Comparison of ENCODE assay signal across 13 mouse cellular contexts in genomic region chr17:34934031-34934430, GRCm38 (mm10). TPM values are rescaled to one million over a fixed set of nuclear protein-coding genes. Genes with fewer than 3 reads are reported as not detected.
A peak's percentile ranks its signal among the peaks of the same experiment; 100 is the strongest.
DNase-seq lines count a peak whose midpoint lies in the region; ATAC-seq and TF ChIP-seq lines count a peak whose summit lies in the region.
"Had no signal": no experiment of that assay in that cellular context is flagged by ENCODE, and none has a peak within 500 bp of the region (broad histone marks: within the 10 kb centered on the region; RNA-seq: fewer than 3 reads in every experiment).

No protein-coding gene starts in this region.

- H3K4me3 ChIP-seq in heart, embryonic 15.5 days: no peak overlapping the region
- no peak overlapping the region for H3K4me3 ChIP-seq in stomach, embryonic 16.5 days (replicated peaks; ENCODE audit: low read length)
- H3K4me3 ChIP-seq in stomach, postnatal 0 days (ENCODE audit: low read depth, low read length): no peak overlapping the region
- H3K4me3 ChIP-seq in kidney, postnatal 0 days (replicated peaks; ENCODE audit: low read depth, low read length): 0 out of 2 replicates have a peak overlapping the region, but pooled peaks have one; percentile 4

- 0 out of 2 replicates have a peak overlapping the region, but pooled peaks have one; percentile 28 for H3K27ac ChIP-seq in heart, embryonic 15.5 days
- no peak overlapping the region for H3K27ac ChIP-seq in stomach, embryonic 16.5 days (ENCODE audit: low read length)
- no peak overlapping the region for H3K27ac ChIP-seq in stomach, postnatal 0 days (replicated peaks)
- H3K27ac ChIP-seq in kidney, postnatal 0 days: no peak overlapping the region

- no peak for ATAC-seq in heart, embryonic 15.5 days (replicated peaks; ENCODE audit: insufficient number of reproducible peaks, insufficient read depth, low FRiP score, low read depth)
- no peak for ATAC-seq in stomach, embryonic 16.5 days (ENCODE audit: insufficient read depth, low FRiP score)
- no peak for ATAC-seq in stomach, postnatal 0 days (ENCODE audit: low FRiP score, low TSS enrichment)
- no peak for ATAC-seq in kidney, postnatal 0 days (replicated peaks; ENCODE audit: low FRiP score, low read depth)
- ATAC-seq: forebrain, embryonic 16.5 days had no signal

- no peak overlapping the region for H3K9ac ChIP-seq in heart, embryonic 15.5 days
- H3K9ac ChIP-seq in stomach, embryonic 16.5 days (ENCODE audit: low read length): no peak overlapping the region
- no peak overlapping the region for H3K9ac ChIP-seq in stomach, postnatal 0 days (ENCODE audit: low read length)
- 0 out of 2 replicates have a peak overlapping the region, but pooled peaks have one; percentile 28 for H3K9ac ChIP-seq in kidney, postnatal 0 days (ENCODE audit: low read depth, low read length)

- peaks cover 15% of the 10 kb centered on the region for H3K4me1 ChIP-seq in heart, embryonic 15.5 days (replicated peaks)
- H3K4me1 ChIP-seq in stomach, embryonic 16.5 days (ENCODE audit: control insufficient read depth, insufficient read depth, low read length): peaks cover 7% of the 10 kb centered on the region
- peaks cover 3% of the 10 kb centered on the region; the same call in 1 of the 2 replicates for H3K4me1 ChIP-seq in stomach, postnatal 0 days (replicated peaks; ENCODE audit: control insufficient read depth, insufficient read depth)
- H3K4me1 ChIP-seq in kidney, postnatal 0 days (replicated peaks; ENCODE audit: insufficient read depth, low read length): peaks cover 15% of the 10 kb centered on the region; the same call in 1 of the 2 replicates

- H3K4me2 ChIP-seq in heart, embryonic 15.5 days: peak overlapping the region; percentile 34
- H3K4me2 ChIP-seq in stomach, embryonic 16.5 days (ENCODE audit: low read depth, low read length): 0 out of 2 replicates have a peak overlapping the region, but pooled peaks have one; percentile 3
- no peak overlapping the region for H3K4me2 ChIP-seq in stomach, postnatal 0 days (replicated peaks; ENCODE audit: low read depth)
- peak overlapping the region; percentile 36 for H3K4me2 ChIP-seq in kidney, postnatal 0 days (ENCODE audit: low read length)

- peaks cover 11% of the 10 kb centered on the region; the same call in 1 of the 2 replicates for H3K36me3 ChIP-seq in heart, embryonic 15.5 days
- H3K36me3 ChIP-seq in stomach, embryonic 16.5 days (ENCODE audit: control insufficient read depth, insufficient read depth, low read length): no peaks in the 10 kb centered on the region
- no peaks in the 10 kb centered on the region; the same call in 1 of the 2 replicates for H3K36me3 ChIP-seq in stomach, postnatal 0 days (ENCODE audit: control insufficient read depth, insufficient read depth, low read length)
- peaks cover 4% of the 10 kb centered on the region; the same call in 1 of the 2 replicates for H3K36me3 ChIP-seq in kidney, postnatal 0 days (ENCODE audit: insufficient read depth, low read length)

- no peak for TF ChIP-seq CTCF in stomach, postnatal 0 days (IDR thresholded peaks at IDR 0.05; ENCODE audit: low read depth)
- no peak for TF ChIP-seq CTCF in kidney, postnatal 0 days (IDR thresholded peaks at IDR 0.05; ENCODE audit: low read depth)

- WGBS in heart, embryonic 15.5 days: 70% methylated on average over 24 of the region's 24 CpGs
- WGBS in stomach, embryonic 16.5 days: 73% methylated on average over 24 of the region's 24 CpGs
- WGBS in stomach, postnatal 0 days: 81% methylated on average over 24 of the region's 24 CpGs
- 46% methylated on average over 24 of the region's 24 CpGs for WGBS in kidney, postnatal 0 days

- no peak for DNase-seq in heart, postnatal 10 days
- DNase-seq in stomach, postnatal 0 days (ENCODE audit: low spot score): no peak
- peak; percentile 63 for DNase-seq in kidney, postnatal 0 days (ENCODE audit: low spot score)
- no peak for DNase-seq in urinary bladder, adult 2 months (ENCODE audit: low spot score)
- DNase-seq in urinary bladder, postnatal 25 days (ENCODE audit: low spot score): no peak
- no peak for DNase-seq in left cerebral cortex, postnatal 36 days (ENCODE audit: low spot score in 2 of 2)
- DNase-seq: cerebellum, postnatal 25 days; midbrain, embryonic 14.5 days had no signal

- intact Hi-C loops in heart, postnatal 10 days (cut with DNase I): loop anchor here (5.0 kb wide), 1 partner anchor 292 kb away; the partner anchor contains the start of gene Fkbpl
- intact Hi-C loops in left cerebral cortex, postnatal 36 days (cut with DNase I): no loop called here

- H3K9me3 ChIP-seq in heart, embryonic 15.5 days (replicated peaks): no peaks in the 10 kb centered on the region
- H3K9me3 ChIP-seq in stomach, embryonic 16.5 days (replicated peaks; ENCODE audit: control insufficient read depth, low read length): no peaks in the 10 kb centered on the region
- no peaks in the 10 kb centered on the region for H3K9me3 ChIP-seq in stomach, postnatal 0 days (ENCODE audit: control insufficient read depth, low read length)
- H3K9me3 ChIP-seq in kidney, postnatal 0 days (replicated peaks; ENCODE audit: low read length): no peaks in the 10 kb centered on the region

- no peak for TF ChIP-seq EP300 in stomach, postnatal 0 days (optimal IDR thresholded peaks at IDR 0.05)

- H3K27me3 ChIP-seq in heart, embryonic 15.5 days: no peaks in the 10 kb centered on the region
- H3K27me3 ChIP-seq in stomach, embryonic 16.5 days (ENCODE audit: control insufficient read depth, insufficient read depth, low read length): no peaks in the 10 kb centered on the region
- H3K27me3 ChIP-seq in stomach, postnatal 0 days (ENCODE audit: control insufficient read depth, insufficient read depth, low read length): no peaks in the 10 kb centered on the region
- H3K27me3 ChIP-seq in kidney, postnatal 0 days (ENCODE audit: insufficient read depth, low read length): no peaks in the 10 kb centered on the region

RNA-seq across cellular contexts. Expression of gene Neu1, which starts 3.0 kb away (rescaled TPM):
- polyA plus RNA-seq in heart, embryonic 15.5 days (2015; fragmentation: Nextera tagmentation; extraction: Ambion mirVana): 16.1 and 19.9 TPM in 2 replicates
- total RNA-seq in heart, postnatal 10 days (2021): 10 to 100 TPM; 12.2 to 12.6 TPM
- polyA plus RNA-seq in stomach, embryonic 16.5 days (2015; fragmentation: Nextera tagmentation; extraction: Ambion mirVana): 36.7 and 40.6 TPM in 2 replicates
- 18.3 and 18.9 TPM in 2 replicates for polyA plus RNA-seq in stomach, postnatal 0 days (2015; fragmentation: Nextera tagmentation; extraction: Ambion mirVana)
- 92.0 and 101 TPM in 2 replicates for polyA plus RNA-seq in kidney, postnatal 0 days (2015; fragmentation: Nextera tagmentation; extraction: Ambion mirVana)
- 27.9 and 32.0 TPM in 2 replicates for polyA plus RNA-seq in urinary bladder, adult 2 months (2012; rRNA removed)
- total RNA-seq in left cerebral cortex, postnatal 36 days (2021): 10 to 100 TPM; 43.8 to 47.2 TPM

RNA-seq across cellular contexts. Expression of gene Slc44a4, which starts 19.8 kb away (rescaled TPM):
- 0.08 TPM in 1 of 2 replicates, not detected in the other for polyA plus RNA-seq in heart, embryonic 15.5 days (2015; fragmentation: Nextera tagmentation; extraction: Ambion mirVana)
- total RNA-seq in heart, postnatal 10 days (2021): not detected
- polyA plus RNA-seq in stomach, embryonic 16.5 days (2015; fragmentation: Nextera tagmentation; extraction: Ambion mirVana): 19.3 and 21.1 TPM in 2 replicates
- polyA plus RNA-seq in stomach, postnatal 0 days (2015; fragmentation: Nextera tagmentation; extraction: Ambion mirVana): 31.2 and 33.1 TPM in 2 replicates
- 24.2 and 27.3 TPM in 2 replicates for polyA plus RNA-seq in kidney, postnatal 0 days (2015; fragmentation: Nextera tagmentation; extraction: Ambion mirVana)
- polyA plus RNA-seq in urinary bladder, adult 2 months (2012; rRNA removed): 4.5 and 5.1 TPM in 2 replicates
- total RNA-seq in left cerebral cortex, postnatal 36 days (2021): under 1 TPM; 0.23 to 0.69 TPM
- total RNA-seq: hematopoietic stem cell, adult 5-6 weeks had no signal
- polyA plus RNA-seq: limb, embryonic 11.5 days; midbrain, embryonic 14.5 days had no signal

RNA-seq across cellular contexts. Expression of gene Hspa1b, which starts 25.0 kb away (rescaled TPM):
- polyA plus RNA-seq in heart, embryonic 15.5 days (2015; fragmentation: Nextera tagmentation; extraction: Ambion mirVana): 0.16 and 0.30 TPM in 2 replicates
- total RNA-seq in heart, postnatal 10 days (2021): 1 to 10 TPM; 3.9 to 4.5 TPM
- 0.94 and 1.4 TPM in 2 replicates for polyA plus RNA-seq in stomach, embryonic 16.5 days (2015; fragmentation: Nextera tagmentation; extraction: Ambion mirVana)
- polyA plus RNA-seq in stomach, postnatal 0 days (2015; fragmentation: Nextera tagmentation; extraction: Ambion mirVana): 3.0 TPM in 2 replicates
- polyA plus RNA-seq in kidney, postnatal 0 days (2015; fragmentation: Nextera tagmentation; extraction: Ambion mirVana): 2.2 and 2.6 TPM in 2 replicates
- polyA plus RNA-seq in urinary bladder, adult 2 months (2012; rRNA removed): 100 and 116 TPM in 2 replicates
- total RNA-seq in left cerebral cortex, postnatal 36 days (2021): 10 to 100 TPM; 12.9 to 23.4 TPM
- polyA plus RNA-seq: forebrain, embryonic 16.5 days had no signal

RNA-seq across cellular contexts. Expression of gene Gm20481, which starts 35.7 kb away (rescaled TPM):
- polyA plus RNA-seq in heart, embryonic 15.5 days (2015; fragmentation: Nextera tagmentation; extraction: Ambion mirVana): not detected in 2 replicates
- not detected for total RNA-seq in heart, postnatal 10 days (2021)
- polyA plus RNA-seq in stomach, embryonic 16.5 days (2015; fragmentation: Nextera tagmentation; extraction: Ambion mirVana): 0.27 TPM in 1 of 2 replicates, not detected in the other
- polyA plus RNA-seq in stomach, postnatal 0 days (2015; fragmentation: Nextera tagmentation; extraction: Ambion mirVana): not detected in 2 replicates
- not detected in 2 replicates for polyA plus RNA-seq in kidney, postnatal 0 days (2015; fragmentation: Nextera tagmentation; extraction: Ambion mirVana)
- polyA plus RNA-seq in urinary bladder, adult 2 months (2012; rRNA removed): not detected in 2 replicates
- not detected for total RNA-seq in left cerebral cortex, postnatal 36 days (2021)
- total RNA-seq: hematopoietic stem cell, adult 5-6 weeks had no signal
- polyA plus RNA-seq: forebrain, embryonic 16.5 days had no signal

RNA-seq across cellular contexts. Expression of gene Ehmt2, which starts 35.8 kb away (rescaled TPM):
- polyA plus RNA-seq in heart, embryonic 15.5 days (2015; fragmentation: Nextera tagmentation; extraction: Ambion mirVana): 31.7 and 48.8 TPM in 2 replicates
- total RNA-seq in heart, postnatal 10 days (2021): 10 to 100 TPM; 52.4 to 58.2 TPM
- 61.0 and 61.1 TPM in 2 replicates for polyA plus RNA-seq in stomach, embryonic 16.5 days (2015; fragmentation: Nextera tagmentation; extraction: Ambion mirVana)
- polyA plus RNA-seq in stomach, postnatal 0 days (2015; fragmentation: Nextera tagmentation; extraction: Ambion mirVana): 23.8 and 26.2 TPM in 2 replicates
- 44.1 and 49.1 TPM in 2 replicates for polyA plus RNA-seq in kidney, postnatal 0 days (2015; fragmentation: Nextera tagmentation; extraction: Ambion mirVana)
- polyA plus RNA-seq in urinary bladder, adult 2 months (2012; rRNA removed): 124 and 129 TPM in 2 replicates
- 100 to 1,000 TPM; 162 to 194 TPM for total RNA-seq in left cerebral cortex, postnatal 36 days (2021)

Comparison
In these comparisons a context has a peak if more than half of its experiments do, and no peak if none do; other contexts are left out.
1. RNA of gene Hspa1b, which starts 25.0 kb away (polyA plus RNA-seq): 100 to 116 TPM in urinary bladder, adult 2 months; 3.0 TPM in stomach, postnatal 0 days, 2.2 to 2.6 TPM in kidney, postnatal 0 days, 0.94 to 1.4 TPM in stomach, embryonic 16.5 days and 0.16 to 0.30 TPM in heart, embryonic 15.5 days; every median in the first group is over 10 times any median in the second.